Mouse (Mus musculus) heart, postnatal 0 days (tissue): ENCODE data around the gene Olfr738. TPM values are rescaled to one million over a fixed set of nuclear protein-coding genes. Genes with fewer than 3 reads are reported as not detected.

Source experiments
- ATAC-seq: fragments of 200-750 bp; cut with Nextera tagmentation; 2 replicates; pipeline ENCODE4 v1.8.0; 2017; ENCODE audit warnings: low read depth, moderate number of reproducible peaks, moderate library complexity; ENCODE audit not compliant: insufficient read depth
- DNase-seq: peaks from one replicate; pipeline ENCODE4 v3.0.0-alpha.2; 2016; ENCODE audit warnings: low spot score
- H3K27ac ChIP-seq: fragments of 300-500 bp; sonication (generic); 2 replicates; pipeline ENCODE4 v1.5.1; 2014; ENCODE audit warnings: low read depth, mild to moderate bottlenecking
- H3K27me3 ChIP-seq: fragments of 300-500 bp; sonication (generic); 2 replicates; pipeline ENCODE4 v1.6.1; 2014; ENCODE audit warnings: low read length, mixed read lengths; ENCODE audit not compliant: control insufficient read depth, insufficient read depth
- H3K36me3 ChIP-seq: fragments of 300-500 bp; sonication (generic); replicated peaks from 2 replicates; pipeline ENCODE4 v1.6.1; 2014; ENCODE audit warnings: low read length, mixed read lengths; ENCODE audit not compliant: control insufficient read depth, insufficient read depth
- H3K4me1 ChIP-seq: fragments of 300-500 bp; sonication (generic); 2 replicates; pipeline ENCODE4 v1.6.1; 2014; ENCODE audit warnings: antibody characterized with exemption; ENCODE audit not compliant: control insufficient read depth, insufficient read depth
- H3K4me2 ChIP-seq: fragments of 300-500 bp; sonication (generic); 2 replicates; pipeline ENCODE4 v1.6.1; 2014; ENCODE audit warnings: low read depth, mild to moderate bottlenecking, low read length, moderate library complexity
- H3K4me3 ChIP-seq: fragments of 300-500 bp; sonication (generic); 2 replicates; pipeline ENCODE4 v1.5.1; 2014; ENCODE audit warnings: low read depth, low read length
- H3K9ac ChIP-seq: fragments of 300-500 bp; sonication (generic); replicated peaks from 2 replicates; pipeline ENCODE4 v1.6.1; 2014; ENCODE audit warnings: low read depth, low read length, mixed read lengths
- H3K9me3 ChIP-seq: fragments of 300-500 bp; sonication (generic); replicated peaks from 2 replicates; pipeline ENCODE4 v1.6.1; 2016; ENCODE audit warnings: low read length; ENCODE audit not compliant: control insufficient read depth
- CTCF ChIP-seq: IDR thresholded peaks from 2 replicates; pipeline ENCODE4 v1.5.1; 2016; ENCODE audit warnings: antibody characterized with exemption, control low read depth, low read depth
- EP300 ChIP-seq: IDR thresholded peaks from 2 replicates; pipeline ENCODE4 v1.6.1; 2016; ENCODE audit warnings: antibody characterized with exemption, low read depth
- WGBS: fragments of 180-500 bp; shearing (Covaris S2); extraction: QIAGEN DNeasy Blood & Tissue Kit; methylation state at CpG from one replicate; pipeline ENCODE4 v1.1.7; 2014; 5-methylcytosine and 5-hydroxymethylcytosine counted together
- polyA plus RNA-seq: library from polyadenylated mRNA; unstranded; fragments of >200 nt; fragmentation: Nextera tagmentation; extraction: Ambion mirVana; gene quantifications from 2 replicates; pipeline ENCODE4 v1.2.1, GENCODE M21; 2015
- total RNA-seq: library from RNA; depleted of rRNA; stranded (reverse); fragments of >200 nt; gene quantifications from 2 replicates; pipeline ENCODE4 v1.2.3, GENCODE M21; 2014; ENCODE audit warnings: low replicate concordance; rRNA removed

Gene Olfr738
- total and polyA plus RNA-seq, 2 experiments from 2014 or later, result not detected

- no peak within 1 kb of the TSS for H3K4me3 ChIP-seq
- H3K4me2 ChIP-seq, result no peak within 1 kb of the TSS
- H3K4me1 ChIP-seq, result no peaks in the 10 kb centered on the region
- H3K9ac ChIP-seq, result no peak within 1 kb of the TSS
- H3K27ac ChIP-seq, result no peak within 1 kb of the TSS
- 73% methylated on average over 3 of the region's 3 CpGs for WGBS
- no peaks in the 10 kb centered on the region for H3K27me3 ChIP-seq
- no peak for TF ChIP-seq EP300
- TF ChIP-seq CTCF, result no peak
- ATAC-seq (no peak), DNase-seq (no peak)
- no peaks in the 10 kb centered on the region for H3K36me3 ChIP-seq
- H3K9me3 ChIP-seq, result no peaks in the 10 kb centered on the region
Observed at GRCm38 (mm10) chr14:50445245-50445644, 37.9 kb downstream of the Olfr738 start, which contains the start of gene Olfr740. Gene Olfr740 (plus strand): TSS chr14:50445545.

Other genes with a start within 250 kb of the Olfr738 start
- gene Olfr730, start 219.4 kb upstream of the Olfr738 start, total RNA-seq, result not detected in 2 replicates
- gene Olfr730, start 219.4 kb upstream of the Olfr738 start, polyA plus RNA-seq, result not detected in 2 replicates
- gene Olfr731, start 165.7 kb upstream of the Olfr738 start, total RNA-seq, result not detected in 2 replicates
- gene Olfr731, start 165.7 kb upstream of the Olfr738 start, polyA plus RNA-seq, result not detected in 2 replicates
- gene Olfr732, start 123.4 kb upstream of the Olfr738 start, total RNA-seq, result not detected in 2 replicates
- gene Olfr732, start 123.4 kb upstream of the Olfr738 start, polyA plus RNA-seq, result not detected in 2 replicates
- not detected in 2 replicates for gene Olfr733, start 106.0 kb upstream of the Olfr738 start, total RNA-seq
- not detected in 2 replicates for gene Olfr733, start 106.0 kb upstream of the Olfr738 start, polyA plus RNA-seq
- not detected in 2 replicates for gene Olfr734, start 80.8 kb upstream of the Olfr738 start, total RNA-seq
- gene Olfr734, start 80.8 kb upstream of the Olfr738 start, polyA plus RNA-seq, result not detected in 2 replicates
- not detected in 2 replicates for gene Olfr735, start 58.7 kb upstream of the Olfr738 start, total RNA-seq
- not detected in 2 replicates for gene Olfr735, start 58.7 kb upstream of the Olfr738 start, polyA plus RNA-seq
- not detected in 2 replicates for gene Tlr11, start 49.7 kb upstream of the Olfr738 start, total RNA-seq
- not detected in 2 replicates for gene Tlr11, start 49.7 kb upstream of the Olfr738 start, polyA plus RNA-seq
- not detected in 2 replicates for gene Olfr736, start 26.4 kb upstream of the Olfr738 start, total RNA-seq
- not detected in 2 replicates for gene Olfr736, start 26.4 kb upstream of the Olfr738 start, polyA plus RNA-seq
- gene Olfr739, start 11.1 kb downstream of the Olfr738 start, total RNA-seq, result not detected in 2 replicates
- not detected in 2 replicates for gene Olfr739, start 11.1 kb downstream of the Olfr738 start, polyA plus RNA-seq
- not detected in 2 replicates for gene Olfr740, start 38.0 kb downstream of the Olfr738 start, total RNA-seq
- gene Olfr740, start 38.0 kb downstream of the Olfr738 start, polyA plus RNA-seq, result not detected in 2 replicates
- not detected in 2 replicates for gene Olfr741, start 65.2 kb downstream of the Olfr738 start, total RNA-seq
- gene Olfr741, start 65.2 kb downstream of the Olfr738 start, polyA plus RNA-seq, result not detected in 2 replicates
- gene Olfr742, start 96.0 kb downstream of the Olfr738 start, total RNA-seq, result not detected in 2 replicates
- not detected in 2 replicates for gene Olfr742, start 96.0 kb downstream of the Olfr738 start, polyA plus RNA-seq
- gene Olfr743, start 114.3 kb downstream of the Olfr738 start, total RNA-seq, result not detected in 2 replicates
- not detected in 2 replicates for gene Olfr743, start 114.3 kb downstream of the Olfr738 start, polyA plus RNA-seq
- gene Olfr744, start 207.3 kb downstream of the Olfr738 start, total RNA-seq, result not detected in 2 replicates
- gene Olfr744, start 207.3 kb downstream of the Olfr738 start, polyA plus RNA-seq, result not detected in 2 replicates
- not detected in 2 replicates for gene Olfr745, start 231.8 kb downstream of the Olfr738 start, total RNA-seq
- not detected in 2 replicates for gene Olfr745, start 231.8 kb downstream of the Olfr738 start, polyA plus RNA-seq
- not detected in 2 replicates for gene Olfr746, start 239.5 kb downstream of the Olfr738 start, total RNA-seq
- not detected in 2 replicates for gene Olfr746, start 239.5 kb downstream of the Olfr738 start, polyA plus RNA-seq